Mouse (Mus musculus): ENCODE data around the gene Tgfbr3l. TPM values are rescaled to one million over a fixed set of nuclear protein-coding genes. Genes with fewer than 3 reads are reported as not detected.

Gene Tgfbr3l
- polyA plus RNA-seq, 1 experiment, result 18.2 TPM

- H3K4me1 ChIP-seq (ENCODE audit: control insufficient read depth, insufficient read depth, low read length), result no peaks in the 10 kb centered on the region
- no peak overlapping the region for H3K4me3 ChIP-seq (ENCODE audit: control insufficient read depth, low read depth, low read length)
- no peak overlapping the region for H3K27ac ChIP-seq (ENCODE audit: control insufficient read depth, insufficient read depth, low read depth, low read length)
- peaks cover 6% of the 10 kb centered on the region for H3K36me3 ChIP-seq (ENCODE audit: control insufficient read depth, insufficient read depth, low read length)
- H3K27me3 ChIP-seq (ENCODE audit: control insufficient read depth, insufficient read depth, low read length), result no peaks in the 10 kb centered on the region
- TF ChIP-seq CTCF (IDR thresholded peaks at IDR 0.05; ENCODE audit: control insufficient read depth, insufficient read depth, insufficient replicate concordance, low read depth, low read length) (no peak), POLR2A (IDR thresholded peaks at IDR 0.05; ENCODE audit: control insufficient read depth, low read depth, low read length) (no peak)
Measured at GRCm38 (mm10) chr8:4269609-4270008, 21.6 kb downstream of the Tgfbr3l start.

DNA sequence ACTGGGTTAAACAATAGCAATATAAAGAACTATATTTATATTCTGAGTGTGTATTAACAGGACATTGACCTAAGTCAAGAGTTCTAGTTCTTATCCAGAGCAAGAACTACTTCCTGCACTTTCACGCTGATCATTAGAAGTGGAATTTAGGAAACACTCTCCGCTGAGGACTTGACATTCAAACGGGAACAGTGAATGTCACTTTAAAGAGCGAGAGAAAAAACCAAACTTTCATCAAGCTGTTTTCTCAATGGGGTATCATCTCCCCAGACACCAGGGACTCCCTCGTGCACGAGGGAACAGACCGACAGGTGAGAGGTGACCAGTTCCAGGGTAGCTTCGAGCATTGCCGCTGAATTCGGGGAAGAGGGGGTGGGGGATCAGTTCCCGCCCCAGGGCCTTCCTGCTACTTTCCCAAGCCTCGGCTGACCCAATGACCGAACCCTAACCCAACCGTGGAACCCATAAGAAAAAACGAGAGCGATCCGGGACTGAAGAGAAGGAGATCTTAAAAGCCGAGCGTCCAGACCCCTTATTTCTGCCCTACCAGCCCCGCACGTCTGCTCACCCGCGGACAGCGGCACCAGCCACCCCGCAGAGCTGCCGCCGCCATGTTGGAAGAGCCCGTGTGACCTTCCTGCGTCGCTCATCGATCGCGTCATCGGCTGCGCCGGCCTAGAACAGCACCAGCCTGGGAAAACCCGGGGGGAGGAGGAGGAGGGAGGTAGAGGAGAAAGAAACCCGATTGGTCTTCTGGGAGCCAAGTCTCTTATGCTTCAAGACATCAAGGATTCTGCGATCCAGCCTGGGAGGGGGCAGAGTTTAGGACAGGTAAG, 27.5 kb downstream of the Tgfbr3l start, which contains the start of gene Timm44:
Gene Timm44, minus strand, starts transcription at position 639 of the 836 bp plus-strand sequence.
- Histone ChIP-seq H3K4me1 (ENCODE audit: control insufficient read depth, insufficient read depth, low read length) (peaks cover 4% of the 10 kb centered on the region), H3K27ac (ENCODE audit: control insufficient read depth, insufficient read depth, low read depth, low read length) (peak within 1 kb of the TSS; percentile 45), H3K36me3 (ENCODE audit: control insufficient read depth, insufficient read depth, low read length) (no peaks in the 10 kb centered on the region), H3K4me3 (ENCODE audit: control insufficient read depth, low read depth, low read length) (peak within 1 kb of the TSS; percentile 93), H3K27me3 (ENCODE audit: control insufficient read depth, insufficient read depth, low read length) (no peaks in the 10 kb centered on the region)
- TF ChIP-seq CTCF (IDR thresholded peaks at IDR 0.05; ENCODE audit: control insufficient read depth, insufficient read depth, insufficient replicate concordance, low read depth, low read length), result no peak
- TF ChIP-seq POLR2A (IDR thresholded peaks at IDR 0.05; ENCODE audit: control insufficient read depth, low read depth, low read length), result peak; percentile 79

DNA sequence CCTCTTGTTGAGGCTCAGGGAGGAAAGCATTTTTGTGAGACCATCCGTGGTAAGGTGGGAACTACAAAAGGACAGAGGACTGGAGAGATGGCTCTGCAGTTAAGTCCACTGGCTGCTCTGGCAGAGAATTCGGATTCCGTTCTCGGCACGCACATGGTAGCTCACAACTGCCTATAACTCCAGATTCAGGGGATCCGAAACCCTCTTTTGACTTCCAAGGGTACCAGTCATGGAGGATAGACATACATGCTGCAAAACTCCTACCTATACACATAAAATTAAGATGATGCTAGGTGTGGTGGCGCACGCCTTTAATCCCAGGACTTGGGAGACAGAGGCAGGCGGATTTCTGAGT, 28.1 kb downstream of the Tgfbr3l start:
- Histone ChIP-seq H3K36me3 (ENCODE audit: control insufficient read depth, insufficient read depth, low read length) (no peaks in the 10 kb centered on the region), H3K4me1 (ENCODE audit: control insufficient read depth, insufficient read depth, low read length) (peaks cover 4% of the 10 kb centered on the region), H3K4me3 (ENCODE audit: control insufficient read depth, low read depth, low read length) (peak overlapping the region; percentile 93), H3K27me3 (ENCODE audit: control insufficient read depth, insufficient read depth, low read length) (no peaks in the 10 kb centered on the region), H3K27ac (ENCODE audit: control insufficient read depth, insufficient read depth, low read depth, low read length) (peak overlapping the region; percentile 33; the same call in 1 of the 2 replicates)
- TF ChIP-seq CTCF (IDR thresholded peaks at IDR 0.05; ENCODE audit: control insufficient read depth, insufficient read depth, insufficient replicate concordance, low read depth, low read length) (no peak), POLR2A (IDR thresholded peaks at IDR 0.05; ENCODE audit: control insufficient read depth, low read depth, low read length) (no peak)

- TF ChIP-seq CTCF (IDR thresholded peaks at IDR 0.05; ENCODE audit: control insufficient read depth, insufficient read depth, insufficient replicate concordance, low read depth, low read length), result no peak
- TF ChIP-seq POLR2A (IDR thresholded peaks at IDR 0.05; ENCODE audit: control insufficient read depth, low read depth, low read length), result no peak
- Histone ChIP-seq H3K36me3 (ENCODE audit: control insufficient read depth, insufficient read depth, low read length) (no peaks in the 10 kb centered on the region; the same call in 1 of the 2 replicates), H3K27ac (ENCODE audit: control insufficient read depth, insufficient read depth, low read depth, low read length) (no peak overlapping the region), H3K4me1 (ENCODE audit: control insufficient read depth, insufficient read depth, low read length) (no peaks in the 10 kb centered on the region), H3K27me3 (ENCODE audit: control insufficient read depth, insufficient read depth, low read length) (no peaks in the 10 kb centered on the region), H3K4me3 (ENCODE audit: control insufficient read depth, low read depth, low read length) (no peak overlapping the region)
Measured at GRCm38 (mm10) chr8:4292738-4293137, 44.7 kb downstream of the Tgfbr3l start.

DNA sequence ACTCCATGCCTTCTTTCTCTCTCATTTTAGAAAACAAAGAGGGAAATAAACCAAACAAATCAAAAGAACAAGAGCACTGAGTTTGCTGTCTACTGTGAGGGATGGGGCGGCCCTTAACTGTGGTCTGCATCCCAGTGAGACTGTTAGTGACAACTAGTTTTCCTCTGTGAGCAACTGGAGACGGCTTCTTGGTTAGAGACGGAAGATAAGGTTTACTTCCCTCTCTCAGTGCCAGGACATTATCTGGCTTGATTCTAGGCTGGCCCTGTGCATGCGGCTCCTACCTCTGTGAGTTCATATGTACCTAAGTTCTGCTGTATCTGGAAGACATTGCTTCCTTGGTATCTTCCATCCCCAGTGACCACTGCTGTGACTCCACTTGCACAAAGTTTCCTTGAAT, 49.8 kb downstream of the Tgfbr3l start:
- Histone ChIP-seq H3K4me3 (ENCODE audit: control insufficient read depth, low read depth, low read length) (no peak overlapping the region), H3K27ac (ENCODE audit: control insufficient read depth, insufficient read depth, low read depth, low read length) (no peak overlapping the region), H3K4me1 (ENCODE audit: control insufficient read depth, insufficient read depth, low read length) (no peaks in the 10 kb centered on the region), H3K27me3 (ENCODE audit: control insufficient read depth, insufficient read depth, low read length) (no peaks in the 10 kb centered on the region), H3K36me3 (ENCODE audit: control insufficient read depth, insufficient read depth, low read length) (peaks cover 2% of the 10 kb centered on the region)
- no peak for TF ChIP-seq CTCF (IDR thresholded peaks at IDR 0.05; ENCODE audit: control insufficient read depth, insufficient read depth, insufficient replicate concordance, low read depth, low read length)
- TF ChIP-seq POLR2A (IDR thresholded peaks at IDR 0.05; ENCODE audit: control insufficient read depth, low read depth, low read length), result no peak

Other genes starting within 250 kb of the Tgfbr3l start
- 0.47 and 1.2 TPM in 2 replicates for gene Cd209f, start 142.4 kb upstream of the Tgfbr3l start, polyA plus RNA-seq (2012; rRNA removed)
- 0.28 and 0.73 TPM in 2 replicates for gene Cd209g, start 114.1 kb upstream of the Tgfbr3l start, polyA plus RNA-seq (2012; rRNA removed)
- gene Evi5l, start 81.6 kb upstream of the Tgfbr3l start, polyA plus RNA-seq (2012; rRNA removed), result 123 and 181 TPM in 2 replicates
- 0.16 and 0.83 TPM in 2 replicates for gene Prr36, start 30.8 kb upstream of the Tgfbr3l start, polyA plus RNA-seq (2012; rRNA removed)
- 0.16 and 0.40 TPM in 2 replicates for gene Lrrc8e, start 21.4 kb upstream of the Tgfbr3l start, polyA plus RNA-seq (2012; rRNA removed)
- 32.1 and 262 TPM in 2 replicates for gene Map2k7, start 9.5 kb upstream of the Tgfbr3l start, polyA plus RNA-seq (2012; rRNA removed)
- gene Gm49320, start 9.3 kb upstream of the Tgfbr3l start, polyA plus RNA-seq (2012; rRNA removed), result 0.64 and 1.7 TPM in 2 replicates
- 16.0 and 20.7 TPM in 2 replicates for gene Snapc2, start 4.9 kb downstream of the Tgfbr3l start, polyA plus RNA-seq (2012; rRNA removed)
- gene Ctxn1, start 11.1 kb downstream of the Tgfbr3l start, polyA plus RNA-seq (2012; rRNA removed), result 66.4 and 66.8 TPM in 2 replicates
- gene Timm44, start 27.7 kb downstream of the Tgfbr3l start, polyA plus RNA-seq (2012; rRNA removed), result 52.9 and 56.3 TPM in 2 replicates
- 8.6 and 9.6 TPM in 2 replicates for gene Ccl25, start 77.0 kb downstream of the Tgfbr3l start, polyA plus RNA-seq (2012; rRNA removed)
- gene Elavl1, start 77.2 kb downstream of the Tgfbr3l start, polyA plus RNA-seq (2012; rRNA removed), result 23.5 and 28.2 TPM in 2 replicates
- 3.1 and 3.3 TPM in 2 replicates for gene Cers4, start 244.8 kb downstream of the Tgfbr3l start, polyA plus RNA-seq (2012; rRNA removed)

All from testis, adult 2 months (tissue).